Mouse (Mus musculus): ENCODE results near the gene Adamtsl4.
"Not testable (repeated sequence)": the region's sequence is repeated elsewhere in the genome, so short reads cannot be mapped to it uniquely, and the experiment has no call there.

Gene Adamtsl4

GRCm38 (mm10) chr3:95676745-95677419 lies 10.8 kb downstream of the Adamtsl4 start:
- peak; percentile 78 for DNase-seq (ENCODE audit: low spot score)

GRCm38 (mm10) chr3:95675301-95676092 lies 12.2 kb downstream of the Adamtsl4 start:
- DNase-seq (ENCODE audit: low spot score), result peak; percentile 93

GRCm38 (mm10) chr3:95674812-95675211 lies 12.9 kb downstream of the Adamtsl4 start:
- peak; percentile 89 for DNase-seq (ENCODE audit: low spot score)

- DNase-seq (ENCODE audit: low spot score), result peak; percentile 89
These were observed 13.5 kb downstream of the Adamtsl4 start for GRCm38 (mm10) chr3:95674236-95674635.

- peak; percentile 44 for DNase-seq (ENCODE audit: low spot score)
These were observed 14.0 kb downstream of the Adamtsl4 start for GRCm38 (mm10) chr3:95673707-95674211.

- no peak for DNase-seq (ENCODE audit: low spot score)
These were observed 14.6 kb downstream of the Adamtsl4 start for GRCm38 (mm10) chr3:95672861-95673706.

- no peak for DNase-seq (ENCODE audit: low spot score)
These were observed 15.3 kb downstream of the Adamtsl4 start for GRCm38 (mm10) chr3:95672461-95672860.

- no peak for DNase-seq (ENCODE audit: low spot score)
These were observed 16.5 kb downstream of the Adamtsl4 start for GRCm38 (mm10) chr3:95671201-95671600.

GRCm38 (mm10) chr3:95670419-95670818 lies 17.3 kb downstream of the Adamtsl4 start:
- not testable (repeated sequence) for DNase-seq (ENCODE audit: low spot score)

GRCm38 (mm10) chr3:95669309-95669665 lies 18.4 kb downstream of the Adamtsl4 start:
- no peak for DNase-seq (ENCODE audit: low spot score)

GRCm38 (mm10) chr3:95668589-95669308 lies 19.0 kb downstream of the Adamtsl4 start:
- DNase-seq (ENCODE audit: low spot score), result no peak

GRCm38 (mm10) chr3:95668026-95668425 lies 19.7 kb downstream of the Adamtsl4 start:
- DNase-seq (ENCODE audit: low spot score), result peak; percentile 60

- DNase-seq (ENCODE audit: low spot score), result no peak
These were observed 20.2 kb downstream of the Adamtsl4 start for GRCm38 (mm10) chr3:95667521-95667920.

- peak; percentile 92 for DNase-seq (ENCODE audit: low spot score)
These were observed 21.4 kb downstream of the Adamtsl4 start for GRCm38 (mm10) chr3:95666124-95666844.

GRCm38 (mm10) chr3:95664940-95665352 lies 22.8 kb downstream of the Adamtsl4 start:
- DNase-seq (ENCODE audit: low spot score), result no peak

GRCm38 (mm10) chr3:95663969-95664608 lies 23.6 kb downstream of the Adamtsl4 start:
- DNase-seq (ENCODE audit: low spot score), result no peak

- no peak for DNase-seq (ENCODE audit: low spot score)
These were observed 24.2 kb downstream of the Adamtsl4 start for GRCm38 (mm10) chr3:95663486-95663885.

GRCm38 (mm10) chr3:95662724-95663449 lies 24.8 kb downstream of the Adamtsl4 start:
- no peak for DNase-seq (ENCODE audit: low spot score)

GRCm38 (mm10) chr3:95661945-95662715 lies 25.6 kb downstream of the Adamtsl4 start:
- peak; percentile 64 for DNase-seq (ENCODE audit: low spot score)
